Comparison of ENCODE assay signal across 8 mouse cellular contexts in genomic region chr15:36688051-36688754, GRCm38 (mm10).
DNase-seq lines count a peak whose midpoint lies in the region; ATAC-seq and TF ChIP-seq lines count a peak whose summit lies in the region.

No protein-coding gene starts in this region.

- in situ Hi-C loops in CH12.LX (cut with MboI; ENCODE audit: low pct_ligation_motif_present, low pct_unique_long_range_greater_than_20kb, low sequenced_read_pairs), result no loop called here

- H3K4me2 ChIP-seq in CH12.LX (ENCODE audit: insufficient read depth, low read depth, poor library complexity, severe bottlenecking), result peak overlapping the region; percentile 71
- H3K4me2 ChIP-seq in hindbrain, embryonic 13.5 days, result peak overlapping the region; percentile 21; the same call in 1 of the 2 replicates
- H3K4me2 ChIP-seq in lung, embryonic 15.5 days, result peak overlapping the region; percentile 47
- H3K4me2 ChIP-seq in stomach, postnatal 0 days (replicated peaks; ENCODE audit: low read depth), result peak overlapping the region; percentile 31; the same call in 1 of the 2 replicates

- H3K79me2 ChIP-seq in CH12.LX (replicated peaks; ENCODE audit: control insufficient read depth, extremely low read depth, insufficient read depth, poor library complexity, severe bottlenecking), result no peaks in the 10 kb centered on the region

- intact Hi-C loops in heart, postnatal 14 days (cut with DNase I), result no loop called here

- dilution Hi-C loops in CH12.LX (cut with MboI; ENCODE audit: extremely low pct_ligation_motif_present, extremely low pct_unique_long_range_greater_than_20kb, low sequenced_read_pairs), result no loop called here

- TF ChIP-seq RAD21 in CH12.LX (IDR thresholded peaks at IDR 0.05; ENCODE audit: low read depth, low read length), result no peak

- no peak overlapping the region for H3K9ac ChIP-seq in CH12.LX (ENCODE audit: insufficient read depth, low read depth)
- no peak overlapping the region for H3K9ac ChIP-seq in hindbrain, embryonic 13.5 days
- peak overlapping the region; percentile 7; the same call in 1 of the 2 replicates for H3K9ac ChIP-seq in lung, embryonic 15.5 days
- H3K9ac ChIP-seq in stomach, postnatal 0 days (ENCODE audit: low read length), result no peak overlapping the region

- peak overlapping the region in 2 of 3 experiments; percentile 5 to 37 for H3K4me3 ChIP-seq in CH12.LX (replicated peaks in 1 of 3; ENCODE audit: low read depth in 2 of 3, low read length in 2 of 3, poor library complexity in 1 of 3)
- no peak overlapping the region for H3K4me3 ChIP-seq in hindbrain, embryonic 13.5 days
- H3K4me3 ChIP-seq in lung, embryonic 15.5 days, result peak overlapping the region; percentile 10; the same call in 1 of the 2 replicates
- 0 out of 2 replicates have a peak overlapping the region, but pooled peaks have one; percentile 1 for H3K4me3 ChIP-seq in stomach, postnatal 0 days (ENCODE audit: low read depth, low read length)

- no peak for TF ChIP-seq CTCF in CH12.LX (conservative IDR thresholded peaks at IDR 0.05 in 1 of 2, IDR thresholded peaks at IDR 0.05 in 1 of 2; ENCODE audit: low read depth in 2 of 2, low read length in 2 of 2)
- no peak for TF ChIP-seq CTCF in stomach, postnatal 0 days (IDR thresholded peaks at IDR 0.05; ENCODE audit: low read depth)

- no peaks in the 10 kb centered on the region for H3K9me3 ChIP-seq in CH12.LX (replicated peaks; ENCODE audit: low read length)
- no peaks in the 10 kb centered on the region for H3K9me3 ChIP-seq in hindbrain, embryonic 13.5 days
- no peaks in the 10 kb centered on the region for H3K9me3 ChIP-seq in lung, embryonic 15.5 days
- H3K9me3 ChIP-seq in stomach, postnatal 0 days (ENCODE audit: control insufficient read depth, low read length), result no peaks in the 10 kb centered on the region

- 17% methylated on average over 17 of the region's 17 CpGs for WGBS in hindbrain, embryonic 13.5 days
- 6% methylated on average over 17 of the region's 17 CpGs for WGBS in lung, embryonic 15.5 days
- WGBS in stomach, postnatal 0 days, result 6% methylated on average over 17 of the region's 17 CpGs

- no peak overlapping the region for H3K27ac ChIP-seq in CH12.LX (ENCODE audit: insufficient read depth, low read depth)
- no peak overlapping the region for H3K27ac ChIP-seq in hindbrain, embryonic 13.5 days
- no peak overlapping the region for H3K27ac ChIP-seq in lung, embryonic 15.5 days
- H3K27ac ChIP-seq in stomach, postnatal 0 days (replicated peaks), result peak overlapping the region; percentile 81

- no peaks in the 10 kb centered on the region for H3K27me3 ChIP-seq in CH12.LX (replicated peaks)
- H3K27me3 ChIP-seq in hindbrain, embryonic 13.5 days, result 0 out of 2 replicates have a peak, but pooled peaks cover 2% of the 10 kb centered on the region
- H3K27me3 ChIP-seq in lung, embryonic 15.5 days, result no peaks in the 10 kb centered on the region
- H3K27me3 ChIP-seq in stomach, postnatal 0 days (ENCODE audit: control insufficient read depth, insufficient read depth, low read length), result no peaks in the 10 kb centered on the region

- no peaks in the 10 kb centered on the region for H3K36me3 ChIP-seq in CH12.LX (replicated peaks in 1 of 2; ENCODE audit: control insufficient read depth in 1 of 2, insufficient read depth in 1 of 2, low read length in 1 of 2)
- no peaks in the 10 kb centered on the region for H3K36me3 ChIP-seq in hindbrain, embryonic 13.5 days
- no peaks in the 10 kb centered on the region for H3K36me3 ChIP-seq in lung, embryonic 15.5 days
- no peaks in the 10 kb centered on the region for H3K36me3 ChIP-seq in stomach, postnatal 0 days (ENCODE audit: control insufficient read depth, insufficient read depth, low read length)

- peak; percentile 74 for DNase-seq in heart, adult 11 months
- no peak for DNase-seq in heart, postnatal 14 days
- peak; percentile 82 for DNase-seq in CH12.LX (ENCODE audit: extremely low read depth)
- DNase-seq in stomach, postnatal 0 days (ENCODE audit: low spot score), result peak; percentile 85
- no peak for DNase-seq in layer of hippocampus, postnatal 25 days (ENCODE audit: extremely low spot score in 1 of 2, low spot score in 1 of 2)
- no peak for DNase-seq in adrenal gland, adult (ENCODE audit: inconsistent age in 2 of 2, low spot score in 1 of 2)

- ATAC-seq in hindbrain, embryonic 13.5 days (ENCODE audit: low FRiP score), result no peak
- ATAC-seq in lung, embryonic 15.5 days (ENCODE audit: borderline replicate concordance, extremely low read depth, low FRiP score, low TSS enrichment), result no peak
- peak; percentile 95 for ATAC-seq in stomach, postnatal 0 days (ENCODE audit: low FRiP score, low TSS enrichment)

- TF ChIP-seq EP300 in CH12.LX (IDR thresholded peaks at IDR 0.05; ENCODE audit: low read length), result 0 out of 2 replicates have a peak, but pooled peaks have one; percentile 17
- TF ChIP-seq EP300 in stomach, postnatal 0 days (optimal IDR thresholded peaks at IDR 0.05), result peak; percentile 55

- no peak for TF ChIP-seq POLR2A in CH12.LX (IDR thresholded peaks at IDR 0.05; ENCODE audit: low read depth, low read length)

- peaks cover 13 to 40% of the 10 kb centered on the region in 2 experiments for H3K4me1 ChIP-seq in CH12.LX (ENCODE audit: control insufficient read depth in 1 of 2, insufficient read depth in 2 of 2)
- H3K4me1 ChIP-seq in hindbrain, embryonic 13.5 days (replicated peaks), result peaks cover 10% of the 10 kb centered on the region
- 0 out of 2 replicates have a peak, but pooled peaks cover 6% of the 10 kb centered on the region for H3K4me1 ChIP-seq in lung, embryonic 15.5 days
- H3K4me1 ChIP-seq in stomach, postnatal 0 days (replicated peaks; ENCODE audit: control insufficient read depth, insufficient read depth), result no peaks in the 10 kb centered on the region

TF ChIP-seq in CH12.LX, 34 proteins besides CTCF, POLR2A, EP300 and RAD21:
- no peak for TF ChIP-seq TBP (conservative IDR thresholded peaks at IDR 0.05; ENCODE audit: low read depth, low read length)
- no peak for TF ChIP-seq USF1 (IDR thresholded peaks at IDR 0.05; ENCODE audit: low read depth, low read length)
- no peak for TF ChIP-seq JUND (conservative IDR thresholded peaks at IDR 0.05; ENCODE audit: low read depth, low read length)
- no peak for TF ChIP-seq ZKSCAN1 (IDR thresholded peaks at IDR 0.05; ENCODE audit: borderline replicate concordance, low read depth, low read length)
- 0 out of 2 replicates have a peak, but pooled peaks have one; percentile 35 for TF ChIP-seq MEF2A (IDR thresholded peaks at IDR 0.05; ENCODE audit: borderline replicate concordance, low read depth, low read length)
- TF ChIP-seq MAZ (IDR thresholded peaks at IDR 0.05; ENCODE audit: low read depth, low read length), result peak; percentile 62; the same call in 1 of the 2 replicates
- no peak for TF ChIP-seq E2F4 (IDR thresholded peaks at IDR 0.05; ENCODE audit: insufficient replicate concordance, low read depth, low read length)
- 0 out of 2 replicates have a peak, but pooled peaks have one; percentile 32 for TF ChIP-seq HCFC1 (IDR thresholded peaks at IDR 0.05; ENCODE audit: low read depth, low read length)
- TF ChIP-seq ETS1 (conservative IDR thresholded peaks at IDR 0.05; ENCODE audit: low read depth, low read length), result peak; percentile 72
- no peak for TF ChIP-seq SMC3 (IDR thresholded peaks at IDR 0.05; ENCODE audit: low read depth, low read length)
- TF ChIP-seq POLR2AphosphoS2 (IDR thresholded peaks at IDR 0.05; ENCODE audit: low read depth, low read length), result no peak
- TF ChIP-seq TCF12 (IDR thresholded peaks at IDR 0.05; ENCODE audit: low read depth, low read length), result peak; percentile 26; the same call in 1 of the 2 replicates
- TF ChIP-seq ZNF384 (IDR thresholded peaks at IDR 0.05; ENCODE audit: low read depth, low read length), result no peak
- peak; percentile 56 for TF ChIP-seq CHD2 (IDR thresholded peaks at IDR 0.05; ENCODE audit: low read length)
- no peak for TF ChIP-seq CHD1 (IDR thresholded peaks at IDR 0.05; ENCODE audit: low read depth, low read length)
- no peak for TF ChIP-seq MXI1 (IDR thresholded peaks at IDR 0.05; ENCODE audit: low read depth, low read length)
- TF ChIP-seq PAX5 (IDR thresholded peaks at IDR 0.05; ENCODE audit: low read length), result no peak
- no peak for TF ChIP-seq UBTF (IDR thresholded peaks at IDR 0.05; ENCODE audit: low read depth, low read length)
- no peak for TF ChIP-seq NELFE (IDR thresholded peaks at IDR 0.05; ENCODE audit: low read depth, low read length)
- no peak for TF ChIP-seq USF2 (conservative IDR thresholded peaks at IDR 0.05; ENCODE audit: low read depth, low read length)
- TF ChIP-seq ZC3H11A (IDR thresholded peaks at IDR 0.05; ENCODE audit: low read depth, low read length), result no peak
- peak; percentile 51 for TF ChIP-seq SIN3A (IDR thresholded peaks at IDR 0.05; ENCODE audit: low read length)
- no peak for TF ChIP-seq RCOR1 (conservative IDR thresholded peaks at IDR 0.05; ENCODE audit: low read depth, low read length)
- 0 out of 2 replicates have a peak, but pooled peaks have one; percentile 28 for TF ChIP-seq ZMIZ1 (IDR thresholded peaks at IDR 0.05; ENCODE audit: low read depth, low read length)
- TF ChIP-seq JUN (IDR thresholded peaks at IDR 0.05; ENCODE audit: insufficient read depth, low read depth, low read length), result no peak
- no peak for TF ChIP-seq MYC (IDR thresholded peaks at IDR 0.05; ENCODE audit: low read depth, low read length)
- TF ChIP-seq GABPA (IDR thresholded peaks at IDR 0.05; ENCODE audit: insufficient replicate concordance, low read depth, low read length), result no peak
- TF ChIP-seq KAT2A (IDR thresholded peaks at IDR 0.05; ENCODE audit: insufficient replicate concordance, low read length), result no peak
- TF ChIP-seq ELF1 (IDR thresholded peaks at IDR 0.05; ENCODE audit: low read depth, low read length), result peak; percentile 90
- no peak for TF ChIP-seq NRF1 (IDR thresholded peaks at IDR 0.05; ENCODE audit: low read depth, low read length)
- peak; percentile 51 for TF ChIP-seq BHLHE40 (IDR thresholded peaks at IDR 0.05; ENCODE audit: low read depth, low read length)
- TF ChIP-seq MAFK (IDR thresholded peaks at IDR 0.05; ENCODE audit: insufficient replicate concordance, low read length), result no peak
- peak; percentile 37; the same call in 1 of the 2 replicates for TF ChIP-seq IRF4 (IDR thresholded peaks at IDR 0.05; ENCODE audit: low read depth, low read length)
- no peak for TF ChIP-seq MAX (IDR thresholded peaks at IDR 0.05; ENCODE audit: low read length)

Comparison
In these comparisons a context has a peak if more than half of its experiments do, and no peak if none do; other contexts are left out.
1. DNase-seq: peak in heart, adult 11 months (single experiment), CH12.LX (single experiment) and stomach, postnatal 0 days (single experiment); none in heart, postnatal 14 days (0 of 2), layer of hippocampus, postnatal 25 days (0 of 2) and adrenal gland, adult (0 of 2).
2. H3K4me2 ChIP-seq: peak in every context shown above with its lines; median percentile 71 in CH12.LX; 47 in lung, embryonic 15.5 days; 31 in stomach, postnatal 0 days; 21 in hindbrain, embryonic 13.5 days.